Mouse (Mus musculus) left cerebral cortex, postnatal 36 days (tissue): Measurements from ENCODE around the gene Efna1. TPM values are rescaled to one million over a fixed set of nuclear protein-coding genes. Genes with fewer than 3 reads are reported as not detected.
A peak's percentile ranks its signal among the peaks of the same experiment; 100 is the strongest.

Experiments used
- DNase-seq, 2 experiments: peaks; one replicate each; pipeline ENCODE4 v3.0.0; 2021 to 2022; ENCODE audit warnings: low spot score in 2 of 2, mixed read lengths in 1 of 2
- intact Hi-C: fragments of 180-260 bp; cut with DNase I; formaldehyde crosslinking; loops from one replicate; pipeline ENCODE4 v1.15.1; 2025
- total RNA-seq, 2 experiments: library from RNA; stranded (reverse); gene quantifications; 2 replicates each; pipeline ENCODE4 v1.2.3; 2021

Efna1 gene
- 1 to 10 TPM; 4.2 to 7.4 TPM for total RNA-seq

- intact Hi-C loops = no loop called here
- peak in 1 of 2 experiments; percentile 35 for DNase-seq
These were observed at the start of gene Efna1 for GRCm38 (mm10) chr3:89280606-89281511. TSS of gene Efna1 (minus strand) at chr3:89281142.

GRCm38 (mm10) chr3:89330346-89330745 is 49.4 kb upstream of the Efna1 start:
- intact Hi-C loops = no loop called here
- DNase-seq = no peak

- intact Hi-C loops = no loop called here
These were observed 47.7 kb upstream of the Efna1 start for GRCm38 (mm10) chr3:89328623-89329022.

GRCm38 (mm10) chr3:89327371-89327870 is 46.5 kb upstream of the Efna1 start:
- intact Hi-C loops = no loop called here
- DNase-seq = no peak

More at GRCm38 (mm10) chr3:89328623-89329022, 47.7 kb upstream of the Efna1 start:
- DNase-seq = no peak

GRCm38 (mm10) chr3:89325882-89326281 is 44.9 kb upstream of the Efna1 start:
- intact Hi-C loops = no loop called here
- DNase-seq = no peak

GRCm38 (mm10) chr3:89322514-89323165 is 41.7 kb upstream of the Efna1 start, which contains the start of gene Efna3:
TSS of gene Efna3 (minus strand) at chr3:89322965.
- intact Hi-C loops = no loop called here
- peak; percentile 88 to 91 for DNase-seq

- intact Hi-C loops = no loop called here
- DNase-seq = peak in 1 of 2 experiments; percentile 49
These were observed 41.2 kb upstream of the Efna1 start for GRCm38 (mm10) chr3:89322131-89322500.

- intact Hi-C loops = loop anchor here (2.0 kb wide), 1 partner anchor 17 kb away; the partner anchor contains the start of gene Efna4
- DNase-seq = peak; percentile 48 to 54
These were observed 40.5 kb upstream of the Efna1 start for GRCm38 (mm10) chr3:89321183-89322130.

GRCm38 (mm10) chr3:89320581-89321182 is 39.7 kb upstream of the Efna1 start:
- intact Hi-C loops = loop anchor here (2.0 kb wide), 1 partner anchor 18 kb away; the partner anchor contains the start of gene Efna4
- peak; percentile 60 to 69 for DNase-seq

GRCm38 (mm10) chr3:89319591-89320350 is 38.8 kb upstream of the Efna1 start:
- intact Hi-C loops = loop anchor here (2.0 to 10.0 kb wide), 5 partner anchors 19 to 538 kb away; partner anchors contain the start of genes Efna4 and Ube2q1
- peak; percentile 66 to 79 for DNase-seq

- no peak for DNase-seq
- intact Hi-C loops = loop anchor here (5.0 to 10.0 kb wide), 4 partner anchors 33 to 538 kb away; partner anchors contain the start of gene Ube2q1
These were observed 38.1 kb upstream of the Efna1 start for GRCm38 (mm10) chr3:89318971-89319590.

- DNase-seq = no peak
- intact Hi-C loops = loop anchor here (5.0 to 10.0 kb wide), 4 partner anchors 34 to 539 kb away; partner anchors contain the start of gene Ube2q1
These were observed 37.4 kb upstream of the Efna1 start for GRCm38 (mm10) chr3:89318316-89318715.

GRCm38 (mm10) chr3:89317246-89317645 is 36.3 kb upstream of the Efna1 start:
- intact Hi-C loops = loop anchor here (5.0 to 10.0 kb wide), 4 partner anchors 35 to 540 kb away; partner anchors contain the start of gene Ube2q1
- DNase-seq = no peak

- peak; percentile 88 to 89 for DNase-seq
These were observed 35.9 kb upstream of the Efna1 start for GRCm38 (mm10) chr3:89316833-89317232.

GRCm38 (mm10) chr3:89315930-89316831 is 35.2 kb upstream of the Efna1 start:
- intact Hi-C loops = loop anchor here (5.0 to 10.0 kb wide), 4 partner anchors 36 to 541 kb away; partner anchors contain the start of gene Ube2q1

More at GRCm38 (mm10) chr3:89316833-89317232, 35.9 kb upstream of the Efna1 start:
- intact Hi-C loops = loop anchor here (5.0 to 10.0 kb wide), 4 partner anchors 35 to 540 kb away; partner anchors contain the start of gene Ube2q1

More at GRCm38 (mm10) chr3:89315930-89316831, 35.2 kb upstream of the Efna1 start:
- no peak for DNase-seq
